Mouse (Mus musculus) C3H10T1/2 (cell line): ENCODE results near the gene Aspg. TPM values are rescaled to one million over a fixed set of nuclear protein-coding genes. Genes with fewer than 3 reads are reported as not detected.

Source experiments
- polyA plus RNA-seq, 2 experiments: library from polyadenylated mRNA; unstranded; fragments of >200 nt; fragmentation: generic; extraction: Trizol; gene quantifications; one replicate each; pipeline ENCODE4 v1.2.1; 2012; ENCODE audit warnings: missing spikeins in 2 of 2

Aspg gene
- polyA plus RNA-seq: under 1 TPM; 0.06 to 0.11 TPM

DNA sequence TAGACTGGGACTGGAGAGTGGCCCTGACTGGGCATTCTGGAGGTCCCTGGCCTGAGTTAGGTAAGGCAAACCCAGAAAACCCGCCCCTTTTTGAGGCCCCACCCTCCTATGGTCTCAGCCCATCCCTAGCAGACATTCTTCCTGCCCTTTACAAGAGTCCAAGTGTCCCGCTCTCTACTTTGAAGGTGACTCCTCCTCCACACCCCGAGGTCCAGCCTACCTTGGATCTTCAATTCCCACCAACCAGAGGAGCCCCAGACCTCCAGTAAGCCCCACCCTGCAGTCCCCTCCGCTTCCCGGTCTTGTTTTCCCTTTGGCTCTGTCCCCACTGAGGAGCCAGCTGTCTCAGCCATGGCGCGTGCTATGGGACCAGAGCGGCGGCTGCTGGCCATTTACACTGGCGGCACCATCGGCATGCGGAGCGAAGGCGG lies at the start of gene Aspg:
Gene Aspg, plus strand, starts transcription at position 139 of the 431 bp plus-strand sequence.

DNA sequence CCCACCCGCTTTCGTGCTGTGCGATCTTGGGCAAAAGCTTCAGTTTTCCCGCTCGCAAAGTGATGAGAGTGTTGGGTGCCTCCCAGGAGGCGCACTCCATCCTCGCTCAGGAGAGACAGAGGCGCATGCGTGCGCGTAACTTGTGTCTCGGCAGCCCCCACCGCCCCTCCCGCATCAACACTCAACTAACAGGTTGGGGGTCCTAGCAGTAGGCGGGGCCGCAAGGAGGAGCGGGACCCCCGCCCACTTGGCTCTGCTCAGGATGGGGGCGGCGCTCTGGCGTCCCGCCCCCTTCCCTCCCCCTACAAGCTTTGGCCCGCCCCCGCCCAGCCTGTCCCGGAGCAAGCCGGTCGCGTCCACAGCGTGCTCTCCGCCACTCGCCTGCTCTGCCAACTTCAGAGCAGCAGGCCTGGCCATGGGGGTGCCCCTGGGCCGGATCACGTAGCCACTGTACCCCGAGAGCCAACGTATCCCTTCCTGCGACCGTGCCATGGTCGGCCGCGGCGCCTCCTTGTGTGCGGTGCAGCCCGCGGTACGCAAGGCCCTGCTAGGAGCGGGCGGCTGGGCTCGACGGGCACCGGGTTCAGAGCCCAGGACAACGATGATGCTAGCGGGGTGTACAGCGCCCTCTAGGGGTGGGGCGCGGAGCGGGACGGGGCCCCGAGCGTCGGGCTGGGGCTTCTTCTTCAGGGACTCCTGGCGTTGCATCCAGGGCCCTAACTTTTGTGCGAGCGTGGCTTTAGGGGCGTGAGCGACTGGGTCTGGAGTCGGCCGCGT lies 39.6 kb downstream of the Aspg start, which contains the start of gene Kif26a:
Gene Kif26a, plus strand, starts transcription at position 334 of the 777 bp plus-strand sequence.

Other genes starting within 250 kb of the Aspg start
- gene Ppp1r13b, start 198.6 kb upstream of the Aspg start, polyA plus RNA-seq: 1 to 10 TPM; 1.1 to 6.1 TPM
- gene Atp5mpl, start 139.7 kb upstream of the Aspg start, polyA plus RNA-seq: 100 to 1,000 TPM; 184 to 519 TPM
- under 1 TPM; 0.01 to 0.05 TPM for gene Tdrd9, start 135.1 kb upstream of the Aspg start, polyA plus RNA-seq
- not detected for gene Rd3l, start 125.4 kb upstream of the Aspg start, polyA plus RNA-seq
- gene Kif26a, start 39.5 kb downstream of the Aspg start, polyA plus RNA-seq: under 1 TPM in 1 of 2 experiments, not detected in 1; 0.04 TPM